Mouse (Mus musculus) regulatory T cell (primary cell): ENCODE data around the gene Vars.
"Not testable (repeated sequence)": the region's sequence is repeated elsewhere in the genome, so short reads cannot be mapped to it uniquely, and the experiment has no call there.

Source experiments
- in situ Hi-C: fragments of 300-600 bp; cut with MboI, MseI; formaldehyde crosslinking; loops from one replicate; pipeline ENCODE4 v1.15.1; 2025; ENCODE audit warnings: high pct_unique_total_duplicates

Vars gene

DNA sequence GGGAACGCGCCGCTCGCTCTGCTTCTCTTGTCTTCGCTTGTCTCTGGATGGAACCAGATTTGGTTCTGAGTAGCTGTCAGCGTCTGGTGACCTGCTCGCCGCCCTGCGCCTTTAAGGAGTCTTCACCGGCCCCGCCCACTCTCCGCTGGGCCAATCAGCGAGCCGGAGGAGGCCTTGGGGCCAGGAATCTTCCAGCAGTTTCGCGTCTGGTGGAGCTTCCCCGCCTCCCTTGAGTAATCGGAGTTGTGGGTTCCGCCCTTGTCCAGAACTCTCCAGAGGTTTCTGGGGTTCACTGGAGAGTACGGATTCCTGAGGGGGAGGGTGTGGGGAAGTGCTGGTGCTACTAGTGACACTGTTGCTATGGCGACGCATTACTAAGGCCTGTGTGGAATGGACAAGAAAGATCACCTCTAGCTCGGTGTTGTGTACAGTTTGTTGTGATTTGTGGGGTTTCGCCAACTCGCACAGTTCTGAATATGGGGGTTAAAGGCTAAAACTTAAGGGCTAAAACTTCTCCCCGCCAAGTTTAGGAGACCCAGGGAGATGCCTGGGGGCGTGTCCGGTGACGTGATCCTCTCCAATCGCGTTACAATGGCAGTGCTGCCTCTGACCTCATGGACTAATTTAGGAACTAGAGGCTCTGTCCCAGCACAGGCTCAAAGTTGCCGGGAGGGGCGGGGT lies 28.6 kb upstream of the Vars start, which contains the start of the genes Hspa1a and Hspa1l:
Gene Hspa1a (minus strand): TSS at position 88 of the 681 bp plus-strand sequence.
Gene Hspa1l (plus strand): TSS at position 635 of the 681 bp plus-strand sequence.
- in situ Hi-C loops, result not testable (repeated sequence)

DNA sequence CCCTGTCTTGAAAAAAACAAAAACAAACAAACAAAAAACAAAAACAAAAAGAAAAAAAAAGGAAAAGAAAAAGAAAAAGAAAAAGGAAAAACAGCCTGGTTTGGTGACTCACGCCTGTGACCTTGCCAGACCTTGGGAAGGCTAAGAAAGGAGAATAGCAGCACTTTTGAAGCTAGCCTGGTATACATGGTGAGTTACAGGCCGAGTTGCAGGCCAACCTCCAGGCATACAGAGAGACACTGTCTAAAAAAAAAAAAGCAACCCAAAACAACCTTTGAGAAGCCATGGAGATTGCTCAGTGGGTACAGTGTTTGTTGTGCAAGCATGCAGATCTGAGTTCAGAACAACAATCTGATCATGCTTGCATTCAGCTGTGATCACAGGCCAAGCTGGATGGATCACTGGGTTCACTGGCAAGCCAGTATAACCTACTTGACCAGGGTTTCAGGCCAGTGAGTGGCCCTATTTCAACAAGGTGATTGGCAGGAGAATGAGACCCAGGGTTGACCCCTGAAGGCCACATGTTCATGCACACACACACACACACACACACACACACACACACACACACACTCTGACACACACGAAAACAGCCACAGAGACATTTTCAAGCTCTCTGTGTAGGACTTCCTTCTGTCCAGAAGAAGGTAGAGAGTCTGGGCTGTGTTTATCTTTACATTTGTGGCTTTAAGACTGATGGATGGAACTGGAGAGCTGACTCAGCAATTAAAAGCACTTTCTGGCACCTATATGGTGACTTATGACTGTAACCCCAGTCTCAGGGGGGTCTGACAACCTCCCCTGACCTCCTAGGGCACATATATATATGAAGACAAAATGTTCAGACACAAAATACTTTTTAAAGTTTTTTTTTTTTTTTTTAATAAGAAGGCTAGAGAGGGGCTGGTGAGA lies 24.9 kb upstream of the Vars start:
- in situ Hi-C loops, result no loop called here

DNA sequence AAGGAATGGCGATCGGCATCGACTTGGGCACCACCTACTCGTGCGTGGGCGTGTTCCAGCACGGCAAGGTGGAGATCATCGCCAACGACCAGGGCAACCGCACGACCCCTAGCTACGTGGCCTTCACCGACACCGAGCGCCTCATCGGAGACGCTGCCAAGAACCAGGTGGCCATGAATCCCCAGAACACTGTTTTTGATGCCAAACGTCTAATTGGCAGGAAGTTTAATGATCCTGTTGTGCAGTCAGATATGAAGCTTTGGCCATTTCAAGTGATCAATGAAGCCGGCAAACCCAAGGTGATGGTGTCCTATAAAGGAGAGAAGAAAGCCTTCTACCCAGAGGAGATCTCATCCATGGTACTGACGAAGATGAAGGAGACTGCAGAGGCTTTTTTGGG lies 23.8 kb upstream of the Vars start:
- in situ Hi-C loops, result no loop called here

DNA sequence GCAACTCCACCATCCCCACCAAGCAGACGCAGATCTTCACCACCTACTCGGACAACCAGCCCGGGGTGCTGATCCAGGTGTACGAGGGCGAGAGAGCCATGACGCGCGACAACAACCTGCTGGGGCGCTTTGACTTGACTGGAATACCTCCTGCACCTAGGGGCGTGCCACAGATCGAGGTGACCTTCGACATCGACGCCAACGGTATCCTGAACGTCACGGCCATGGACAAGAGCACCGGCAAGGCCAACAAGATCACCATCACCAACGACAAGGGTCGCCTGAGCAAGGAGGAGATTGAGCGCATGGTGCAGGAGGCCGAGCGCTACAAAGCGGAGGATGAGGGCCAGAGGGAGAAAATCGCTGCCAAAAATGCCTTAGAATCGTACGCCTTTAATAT lies 22.5 kb upstream of the Vars start:
- in situ Hi-C loops, result no loop called here

DNA sequence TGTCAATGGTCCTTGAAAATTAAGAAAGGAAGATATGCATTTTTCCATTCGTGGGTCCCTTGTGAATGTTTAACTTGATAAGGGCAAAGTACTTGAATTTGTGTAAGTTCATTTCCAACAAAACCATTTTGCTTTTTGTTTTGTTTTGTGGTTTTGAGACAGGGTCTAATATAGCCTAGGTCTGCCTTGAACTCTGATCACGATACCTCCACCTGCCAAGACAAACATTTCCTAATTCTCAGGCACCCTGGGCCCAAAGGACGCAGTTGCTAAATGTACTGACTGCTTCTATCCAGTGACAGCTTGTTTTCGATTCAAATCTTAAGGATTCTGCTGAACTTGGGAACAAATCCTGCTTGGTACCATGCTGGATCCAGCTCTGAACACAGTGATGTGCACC lies 21.2 kb upstream of the Vars start:
- in situ Hi-C loops, result loop anchor here (5.0 kb wide), 1 partner anchor 32 kb away; no protein-coding TSS in a partner anchor

DNA sequence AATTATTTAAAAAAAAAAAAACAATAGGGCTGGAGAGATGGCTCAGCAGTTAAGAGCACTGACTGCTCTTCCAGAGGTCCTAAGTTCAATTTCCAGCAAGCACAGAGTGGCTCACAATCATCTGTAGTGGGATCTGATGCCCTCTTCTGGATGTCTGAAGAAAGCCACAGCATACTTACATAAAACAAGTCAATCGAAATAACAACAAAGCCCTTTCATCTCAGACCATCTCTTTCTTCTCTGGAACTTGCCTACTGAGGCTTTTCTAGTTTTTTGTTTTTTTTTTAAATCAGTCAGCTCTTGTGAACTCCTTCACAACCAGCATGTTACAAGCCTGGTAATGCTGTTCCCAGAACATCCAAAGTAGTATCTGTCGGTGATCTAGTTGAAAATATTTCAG lies 20.1 kb upstream of the Vars start:
- in situ Hi-C loops, result loop anchor here (5.0 kb wide), 1 partner anchor 33 kb away; no protein-coding TSS in a partner anchor

DNA sequence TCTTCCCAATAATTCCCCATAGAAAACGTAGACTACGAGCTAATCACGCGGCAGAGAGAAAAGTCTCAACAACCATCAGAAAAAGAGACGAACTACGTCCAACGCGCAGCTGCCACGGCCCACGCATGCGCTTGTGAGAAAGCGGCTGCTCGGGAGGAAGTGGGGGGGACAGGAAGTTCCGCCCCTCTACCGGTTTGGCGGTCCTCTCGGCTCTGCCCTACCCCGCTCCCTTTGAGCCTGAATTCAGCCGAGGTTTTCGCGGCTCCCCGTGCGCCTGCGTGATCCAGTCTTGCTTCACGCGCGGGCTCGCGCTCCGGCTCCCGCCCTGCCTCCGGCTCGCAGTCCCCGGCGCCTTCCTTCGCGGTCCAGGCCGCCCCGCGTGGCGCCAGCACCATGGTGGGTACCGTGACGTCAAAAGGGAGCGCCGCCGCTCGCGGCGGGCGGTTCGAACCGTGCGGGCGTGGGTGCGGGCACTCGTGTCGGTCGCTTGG lies 19.1 kb upstream of the Vars start, which contains the start of gene Lsm2:
Gene Lsm2 (plus strand): TSS at position 173 of the 491 bp plus-strand sequence.
- in situ Hi-C loops, result loop anchor here (5.0 kb wide), 1 partner anchor 34 kb away; no protein-coding TSS in a partner anchor

DNA sequence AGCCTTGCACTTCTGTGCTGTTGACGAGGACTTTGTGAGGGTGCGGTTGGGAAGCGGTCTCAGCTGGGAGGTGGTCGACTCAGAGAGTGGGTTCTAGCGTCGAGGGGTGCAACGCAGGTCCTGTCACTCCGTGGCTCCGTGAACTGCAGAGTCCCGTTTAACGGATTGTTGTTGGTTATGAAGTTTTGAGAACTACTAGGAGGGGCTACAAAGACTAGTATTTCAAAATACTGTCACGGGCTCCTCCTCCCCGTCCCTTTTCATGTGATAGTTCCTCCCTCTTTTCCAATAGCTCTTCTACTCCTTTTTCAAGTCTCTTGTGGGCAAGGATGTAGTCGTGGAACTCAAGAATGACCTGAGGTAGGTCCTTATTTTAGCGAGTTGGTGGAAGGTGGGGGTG lies 18.5 kb upstream of the Vars start:
- in situ Hi-C loops, result loop anchor here (5.0 kb wide), 1 partner anchor 35 kb away; no protein-coding TSS in a partner anchor

DNA sequence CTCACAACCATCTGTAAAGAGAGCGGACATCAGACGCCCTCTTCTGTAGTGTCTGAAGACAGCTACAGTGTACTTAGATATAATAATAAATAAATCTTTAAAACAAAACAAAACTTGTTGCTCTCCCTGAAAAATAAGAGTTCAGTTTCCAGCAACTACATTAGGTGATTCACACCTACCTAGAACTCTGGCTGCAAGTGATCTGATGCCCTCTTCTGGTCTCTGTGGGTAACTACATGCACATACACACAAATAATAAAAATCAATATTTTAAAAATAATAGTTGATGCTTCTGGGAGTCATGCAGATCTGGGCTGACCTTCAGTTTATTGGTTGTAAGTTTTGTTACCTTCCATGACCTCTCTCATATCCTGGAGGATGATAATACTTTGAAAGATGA lies 16.6 kb upstream of the Vars start:
- in situ Hi-C loops, result loop anchor here (5.0 kb wide), 1 partner anchor 37 kb away; no protein-coding TSS in a partner anchor

DNA sequence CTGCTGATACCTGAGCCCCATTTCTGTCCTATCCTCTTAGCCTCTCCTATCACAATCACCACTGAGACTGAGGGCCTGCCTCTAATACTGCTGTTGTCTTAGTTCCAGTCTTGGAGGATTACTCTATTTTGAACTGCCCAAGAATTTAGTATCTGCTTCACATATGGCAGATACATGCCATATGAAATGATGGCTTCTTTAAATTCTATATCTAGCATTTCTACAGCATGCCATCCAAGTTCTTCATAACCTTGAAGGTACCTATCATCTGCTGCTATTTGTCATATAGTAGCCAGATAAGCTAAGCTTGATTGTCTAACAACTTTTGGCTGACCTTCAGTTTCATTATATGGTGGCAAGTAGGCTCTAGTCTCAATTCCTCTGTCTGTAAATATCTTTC lies 6.0 kb upstream of the Vars start:
- in situ Hi-C loops, result no loop called here

DNA sequence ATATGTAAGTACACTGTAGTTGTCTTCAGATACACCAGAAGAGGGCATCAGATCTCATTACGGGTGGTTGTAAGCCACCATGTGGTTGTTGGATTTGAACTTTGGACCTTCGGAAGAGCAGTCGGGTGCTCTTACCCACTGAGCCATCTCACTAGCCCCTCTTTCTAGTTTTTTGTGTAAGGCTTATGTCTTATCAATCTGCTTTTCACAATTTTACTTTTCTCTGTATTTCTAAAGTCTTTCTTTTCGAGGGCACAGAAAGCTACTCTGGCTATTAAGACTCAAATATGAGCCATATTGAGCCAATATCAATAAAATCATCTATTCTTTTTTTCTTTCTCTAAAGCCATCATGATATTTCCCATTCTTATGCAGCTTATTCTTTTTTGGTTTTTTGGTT lies 5.6 kb upstream of the Vars start:
- in situ Hi-C loops, result not testable (repeated sequence)

DNA sequence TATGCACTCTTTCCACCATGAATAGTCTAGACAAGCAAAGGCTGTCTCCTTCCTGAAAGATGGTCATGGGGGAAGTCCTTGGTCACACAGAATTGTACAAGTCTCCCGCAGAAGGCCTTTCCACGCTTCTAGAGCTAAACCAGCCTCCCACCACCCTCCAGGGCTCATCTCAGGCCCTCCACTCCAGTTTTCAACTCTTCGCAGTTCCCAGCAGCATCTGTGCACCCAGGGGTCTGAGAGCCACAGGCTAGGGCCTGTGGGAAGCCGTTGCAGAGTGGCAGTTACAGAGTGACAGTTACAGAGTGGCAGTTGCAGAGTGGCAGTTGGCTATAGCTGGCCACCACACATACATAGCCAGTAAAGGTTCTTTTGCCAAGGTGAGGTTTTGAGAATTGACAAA lies 4.9 kb upstream of the Vars start:
- in situ Hi-C loops, result not testable (repeated sequence)

DNA sequence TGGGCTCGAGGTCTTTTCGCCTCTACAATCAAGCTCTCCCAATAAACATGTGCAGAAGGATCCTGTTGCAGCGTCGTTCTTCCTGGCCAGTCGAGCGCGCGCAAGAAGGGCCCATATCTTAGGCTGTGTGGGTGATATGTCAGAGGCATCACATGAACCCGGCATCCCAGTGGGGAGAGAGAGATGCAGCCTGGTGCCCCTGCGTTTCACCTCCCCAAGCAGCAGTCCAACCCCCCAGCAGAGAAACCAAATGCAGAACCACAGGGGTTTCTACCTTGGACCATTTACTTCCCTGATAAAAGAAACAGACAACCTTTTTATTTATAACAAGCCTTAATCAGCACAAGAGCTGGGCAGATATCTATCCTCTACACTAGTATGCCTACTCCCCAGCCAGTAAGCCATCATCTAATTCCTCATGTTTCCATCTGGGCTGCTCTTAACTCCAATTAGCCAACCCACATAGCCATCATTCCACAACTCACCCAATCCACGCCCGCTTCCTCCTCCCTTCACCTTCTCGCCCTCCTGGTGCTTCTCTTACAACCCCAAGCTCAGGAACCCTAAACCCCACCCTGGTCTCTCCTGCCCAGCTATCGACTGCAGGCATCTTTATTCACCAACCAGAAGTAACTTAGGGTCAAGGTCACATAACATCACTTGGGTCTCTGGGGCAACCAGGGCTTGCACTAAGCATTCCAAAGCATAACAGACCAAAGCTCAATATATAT lies 4.2 kb upstream of the Vars start:
- in situ Hi-C loops, result no loop called here

DNA sequence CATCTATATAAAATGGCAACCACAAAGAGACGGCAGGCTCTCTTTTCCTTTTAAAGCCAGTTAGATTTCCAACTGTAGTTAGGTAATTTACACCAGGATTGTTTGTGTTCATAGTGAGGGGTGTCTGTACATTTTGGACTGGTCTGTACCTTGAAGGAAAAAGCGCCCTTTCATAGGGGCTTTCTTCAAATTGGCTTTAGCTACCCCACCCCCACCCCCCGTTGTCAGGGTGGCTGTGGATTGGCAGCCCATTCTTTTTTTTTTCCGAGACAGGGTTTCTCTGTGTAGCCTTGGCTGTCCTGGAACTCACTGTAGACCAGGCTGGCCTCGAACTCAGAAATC lies 3.7 kb upstream of the Vars start:
- in situ Hi-C loops, result no loop called here

DNA sequence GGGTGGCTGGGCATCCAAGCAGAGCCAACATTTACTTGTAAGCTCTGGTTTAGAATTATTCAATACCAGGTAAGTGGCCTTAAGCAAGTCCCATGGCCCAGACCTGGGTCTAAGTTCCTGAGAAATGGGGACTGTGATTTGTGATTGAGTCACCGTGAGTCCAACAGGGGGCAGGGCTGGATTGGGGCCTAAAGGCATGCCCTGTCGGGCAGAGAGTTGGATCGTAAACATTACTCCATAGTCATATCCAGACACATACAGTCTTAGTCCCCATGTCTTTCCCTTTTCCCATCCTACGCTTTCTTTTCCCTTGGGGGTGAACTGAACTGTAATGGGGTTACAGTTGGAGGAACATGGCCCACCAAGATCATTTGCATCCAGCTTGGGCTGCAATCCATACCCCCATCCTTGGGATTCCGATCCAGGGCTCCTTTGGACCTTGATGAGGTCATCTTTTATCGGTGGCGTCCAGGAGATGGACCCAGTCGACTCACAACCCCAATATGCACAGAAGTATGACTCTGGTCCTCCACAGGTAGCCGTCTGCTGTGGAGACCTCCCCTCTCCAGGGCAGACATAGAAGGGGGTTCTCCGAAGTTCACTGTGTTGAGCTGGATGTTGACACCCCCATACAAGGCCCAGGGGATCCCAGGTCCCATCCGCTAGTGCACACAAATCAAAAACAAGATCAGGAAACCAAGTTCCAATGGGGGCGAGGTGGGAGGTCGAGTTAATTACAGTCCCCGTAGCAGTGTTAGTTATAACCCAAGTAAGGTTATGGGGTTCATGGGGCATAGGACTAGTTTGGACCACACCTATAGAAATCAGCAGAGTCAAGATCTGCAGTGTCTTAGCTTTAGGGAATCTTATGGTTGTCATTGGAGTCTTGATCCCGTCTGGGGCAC lies 2.0 kb upstream of the Vars start:
- in situ Hi-C loops, result no loop called here

DNA sequence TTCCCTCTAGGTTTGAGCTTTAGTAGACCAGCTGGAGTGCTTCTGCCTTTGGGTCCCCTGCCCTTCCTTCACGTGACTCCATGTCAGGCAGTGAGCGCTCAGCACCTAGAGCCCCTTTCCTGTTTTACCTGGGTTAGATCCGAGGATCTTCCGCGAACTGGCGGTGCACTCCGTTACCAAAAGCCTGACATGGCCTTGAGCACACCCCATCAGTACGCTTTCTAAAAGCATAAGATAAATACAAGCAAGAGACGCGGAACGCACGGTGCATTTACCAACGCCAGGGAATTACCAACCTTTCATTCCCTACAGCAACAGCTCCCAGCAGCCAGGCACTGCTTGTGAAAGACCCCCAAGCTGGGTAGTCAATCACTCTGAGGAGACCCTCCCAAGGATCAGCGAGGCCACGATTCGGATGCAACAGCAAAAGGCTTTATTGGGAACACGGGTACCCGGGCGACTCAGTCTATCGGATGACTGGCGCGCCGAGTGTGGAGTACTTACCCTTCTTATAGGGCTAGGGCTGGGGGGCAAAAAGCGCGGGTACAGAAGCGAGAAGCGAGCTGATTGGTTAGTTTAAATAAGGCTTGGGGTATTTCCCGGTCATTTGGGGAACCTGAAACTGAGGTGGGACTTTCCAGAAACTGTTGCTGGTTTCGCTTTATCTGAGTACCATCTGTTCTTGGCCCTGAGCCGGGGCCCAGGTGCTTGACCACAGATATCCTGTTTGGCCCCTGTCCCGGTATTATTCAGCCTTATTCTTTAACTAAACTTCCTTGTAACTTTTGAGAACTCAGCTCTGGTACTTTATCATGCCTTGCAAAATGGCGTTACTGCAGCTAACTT lies 693 bp upstream of the Vars start:
- in situ Hi-C loops, result not testable (repeated sequence)

DNA sequence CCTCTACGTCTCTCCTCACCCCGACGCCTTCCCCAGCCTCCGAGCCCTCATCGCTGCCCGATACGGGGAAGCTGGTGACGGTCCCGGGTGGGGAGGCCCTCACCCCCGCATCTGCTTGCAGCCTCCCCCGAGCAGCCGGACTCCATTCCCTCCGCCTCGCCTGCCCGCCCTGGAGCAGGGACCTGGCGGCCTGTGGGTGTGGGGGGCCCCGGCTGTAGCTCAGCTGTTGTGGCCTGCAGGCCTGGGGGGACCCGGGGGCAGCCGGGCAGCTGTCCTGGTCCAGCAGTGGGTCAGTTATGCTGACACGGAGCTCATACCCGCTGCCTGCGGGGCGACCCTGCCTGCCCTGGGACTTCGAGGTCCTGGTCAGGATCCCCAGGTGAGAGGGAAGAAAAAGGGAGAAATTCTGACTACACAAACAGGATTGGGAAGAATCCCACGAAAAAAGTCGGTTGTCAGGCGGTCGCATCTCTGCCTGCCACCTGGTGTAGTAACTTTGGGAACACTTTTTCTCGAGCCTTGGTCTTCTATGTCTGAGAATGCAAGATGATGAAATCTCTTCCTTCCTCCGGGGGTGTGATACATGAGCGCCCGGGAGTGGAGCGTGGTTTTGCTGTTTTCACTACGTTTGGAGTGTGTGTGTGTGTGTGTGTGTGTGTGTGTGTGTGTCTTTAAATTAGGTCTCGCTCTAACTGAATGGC lies 815 bp downstream of the Vars start:
- in situ Hi-C loops, result no loop called here

DNA sequence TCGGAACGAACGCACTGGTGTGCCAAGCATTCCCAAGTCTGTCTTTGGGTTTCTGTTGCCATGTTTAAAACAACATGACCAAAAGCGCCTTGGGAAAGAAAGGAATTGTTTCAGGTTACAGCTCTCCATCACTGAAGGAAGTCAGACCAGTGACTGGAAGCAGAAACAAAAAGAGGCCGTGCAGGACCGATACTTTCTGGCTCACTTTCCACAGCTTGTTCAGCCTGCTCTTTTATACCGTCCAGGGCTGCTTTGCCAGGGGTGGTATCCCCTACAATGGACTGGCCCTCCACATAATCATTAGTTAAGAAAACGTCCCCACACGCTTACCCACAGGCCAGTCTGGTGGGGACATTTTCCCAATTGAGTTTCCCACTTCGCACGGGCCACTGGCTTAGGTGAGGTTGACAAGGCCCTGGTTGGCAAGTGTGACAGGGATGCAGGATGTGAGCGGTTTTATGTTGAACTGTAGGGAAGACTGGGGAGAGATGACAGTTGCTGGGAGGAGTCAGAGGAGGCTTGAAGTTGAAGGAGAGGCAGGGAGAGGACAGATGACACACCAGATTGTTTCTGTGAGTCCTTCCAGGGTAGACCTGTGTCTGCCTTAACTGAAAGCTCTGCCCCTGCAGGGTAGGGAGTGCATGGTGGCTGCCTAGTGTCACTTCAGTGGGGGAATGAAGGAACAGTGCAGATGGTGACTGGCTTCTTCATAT lies 1.5 kb downstream of the Vars start:
- in situ Hi-C loops, result no loop called here
